Mouse (Mus musculus) forebrain, embryonic 14.5 days (tissue): ENCODE measurements around the gene Myb. TPM values are rescaled to one million over a fixed set of nuclear protein-coding genes. Genes with fewer than 3 reads are reported as not detected.
A peak's percentile ranks its signal among the peaks of the same experiment; 100 is the strongest.
"Not testable (repeated sequence)": the region's sequence is repeated elsewhere in the genome, so short reads cannot be mapped to it uniquely, and the experiment has no call there.

ENCODE experiments used
- ATAC-seq: fragments of 200-750 bp; cut with Nextera tagmentation; 2 replicates; pipeline ENCODE4 v1.8.0; 2017; ENCODE audit warnings: mild to moderate bottlenecking, moderate library complexity
- DNase-seq: peaks from one replicate; pipeline ENCODE4 v3.0.0-alpha.2; 2015; ENCODE audit warnings: low spot score
- H3K27ac ChIP-seq: fragments of 300-500 bp; sonication (generic); 2 replicates; pipeline ENCODE4 v1.5.1; 2014; ENCODE audit warnings: low read depth, mild to moderate bottlenecking, control low read depth, low read length, moderate library complexity
- H3K27me3 ChIP-seq: fragments of 300-500 bp; sonication (generic); replicated peaks from 2 replicates; pipeline ENCODE4 v1.6.1; 2014; ENCODE audit warnings: low read length, control low read depth, mixed read lengths; ENCODE audit not compliant: control insufficient read depth, insufficient read depth
- H3K36me3 ChIP-seq: fragments of 300-500 bp; sonication (generic); 2 replicates; pipeline ENCODE4 v1.6.1; 2014; ENCODE audit warnings: low read length, control low read depth; ENCODE audit not compliant: control insufficient read depth, insufficient read depth
- H3K4me1 ChIP-seq: fragments of 300-500 bp; sonication (generic); 2 replicates; pipeline ENCODE4 v1.6.1; 2014; ENCODE audit warnings: antibody characterized with exemption, low read length, control low read depth; ENCODE audit not compliant: control insufficient read depth, insufficient read depth
- H3K4me2 ChIP-seq: fragments of 300-500 bp; sonication (generic); 2 replicates; pipeline ENCODE4 v1.6.1; 2014; ENCODE audit warnings: mild to moderate bottlenecking, control low read depth, low read length
- H3K4me3 ChIP-seq: fragments of 300-500 bp; sonication (generic); 2 replicates; pipeline ENCODE4 v1.5.1; 2014; ENCODE audit warnings: low read depth, low read length, control low read depth
- H3K9ac ChIP-seq: fragments of 300-500 bp; sonication (generic); 2 replicates; pipeline ENCODE4 v1.6.1; 2014; ENCODE audit warnings: mild to moderate bottlenecking, low read length, control low read depth, moderate library complexity
- H3K9me3 ChIP-seq: fragments of 300-500 bp; sonication (generic); replicated peaks from 2 replicates; pipeline ENCODE4 v1.6.1; 2016; ENCODE audit warnings: low read length, control low read depth, mixed read lengths; ENCODE audit not compliant: control insufficient read depth
- WGBS: fragments of 180-500 bp; shearing (Covaris S2); extraction: QIAGEN DNeasy Blood & Tissue Kit; methylation state at CpG from one replicate; pipeline ENCODE4 v1.1.7; 2014; 5-methylcytosine and 5-hydroxymethylcytosine counted together
- polyA plus RNA-seq: library from polyadenylated mRNA; unstranded; fragments of >200 nt; fragmentation: Nextera tagmentation; extraction: Ambion mirVana; gene quantifications from 2 replicates; pipeline ENCODE4 v1.2.1, GENCODE M21; 2014

The Myb gene
- polyA plus RNA-seq, 1 experiment from 2014 or later = 2.6 TPM

DNA sequence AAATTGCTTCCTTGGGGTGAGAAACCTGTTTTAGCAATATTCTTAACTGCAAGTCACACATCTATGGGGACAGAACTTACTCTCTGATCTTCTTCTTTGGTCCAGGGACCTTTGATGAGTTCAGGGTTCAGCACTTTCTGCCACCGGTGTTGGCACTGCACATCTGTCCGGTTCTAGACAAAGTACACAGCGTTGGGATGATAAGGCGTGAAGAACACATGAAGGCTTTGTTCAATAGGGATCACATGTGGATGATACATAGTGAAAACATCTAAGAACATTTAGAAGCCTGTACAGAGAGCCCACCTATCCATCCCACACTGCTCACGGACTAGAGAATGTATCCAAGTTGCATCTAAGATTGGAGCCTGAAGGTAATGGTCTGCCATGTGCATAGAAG is 8.0 kb downstream of the Myb start:
- H3K27me3 ChIP-seq = peaks cover 1% of the 10 kb centered on the region; the same call in 1 of the 2 replicates
- no peak for DNase-seq
- no peak overlapping the region for H3K27ac ChIP-seq
- no peaks in the 10 kb centered on the region for H3K4me1 ChIP-seq
- H3K9ac ChIP-seq = no peak overlapping the region
- 96% methylated on average over 5 of the region's 5 CpGs for WGBS
- no peak overlapping the region for H3K4me2 ChIP-seq
- no peak overlapping the region for H3K4me3 ChIP-seq
- no peak for ATAC-seq
- H3K36me3 ChIP-seq = peaks cover 23% of the 10 kb centered on the region
- no peaks in the 10 kb centered on the region for H3K9me3 ChIP-seq

- Histone ChIP-seq H3K9ac (no peak overlapping the region), H3K4me2 (no peak overlapping the region), H3K27me3 (no peaks in the 10 kb centered on the region), H3K4me3 (no peak overlapping the region), H3K36me3 (peaks cover 23% of the 10 kb centered on the region), H3K27ac (no peak overlapping the region), H3K9me3 (no peaks in the 10 kb centered on the region), H3K4me1 (no peaks in the 10 kb centered on the region)
- ATAC-seq (no peak), DNase-seq (no peak)
These were observed 9.5 kb downstream of the Myb start for GRCm38 (mm10) chr10:21151320-21151719.

DNA sequence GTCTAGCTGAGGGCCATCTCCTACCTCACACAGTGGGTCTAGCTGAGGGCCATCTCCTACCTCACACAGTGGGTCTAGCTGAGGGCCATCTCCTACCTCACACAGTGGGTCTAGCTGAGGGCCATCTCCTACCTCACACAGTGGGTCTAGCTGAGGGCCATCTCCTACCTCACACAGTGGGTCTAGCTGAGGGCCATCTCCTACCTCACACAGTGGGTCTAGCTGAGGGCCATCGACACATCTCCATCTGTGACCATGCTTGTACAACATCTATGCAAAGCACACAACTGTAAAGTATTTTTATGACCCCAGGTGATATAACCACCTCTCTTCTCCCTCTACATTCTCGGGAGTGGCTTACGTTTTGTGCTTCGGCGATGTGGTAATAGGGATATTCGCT is 10.8 kb downstream of the Myb start:
- ATAC-seq, DNase-seq, H3K9ac ChIP-seq, H3K9me3 ChIP-seq, H3K27me3 ChIP-seq, H3K4me2 ChIP-seq, H3K4me1 ChIP-seq, H3K4me3 ChIP-seq, H3K27ac ChIP-seq: not testable (repeated sequence)
- WGBS = 94% methylated on average over 6 of the region's 6 CpGs
- H3K36me3 ChIP-seq = peaks cover 23% of the 10 kb centered on the region

DNA sequence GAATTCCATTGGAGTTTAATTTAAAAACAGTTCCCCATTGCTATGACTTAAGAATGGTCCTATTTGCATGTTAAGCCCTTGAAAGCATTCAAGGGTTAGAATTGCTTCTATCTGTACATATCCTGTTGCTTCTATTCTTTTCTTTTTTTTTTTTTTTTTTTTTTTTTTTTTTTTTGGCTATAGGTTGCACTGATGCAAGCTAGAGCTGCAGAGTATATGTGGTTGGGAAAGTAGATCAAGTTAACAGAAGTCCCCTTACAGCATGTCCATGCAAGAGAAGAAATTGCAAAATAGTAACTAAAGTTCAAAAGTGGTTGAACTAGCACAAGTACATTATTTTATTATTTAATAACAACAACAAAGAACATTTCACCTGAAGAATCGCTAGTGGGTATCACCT is 14.1 kb downstream of the Myb start:
- H3K9ac ChIP-seq = no peak overlapping the region
- 100% methylated on average over 1 of the region's 1 CpGs for WGBS
- no peak overlapping the region for H3K4me3 ChIP-seq
- H3K27me3 ChIP-seq = no peaks in the 10 kb centered on the region
- ATAC-seq = no peak
- H3K36me3 ChIP-seq = peaks cover 14% of the 10 kb centered on the region
- H3K4me1 ChIP-seq = 0 out of 2 replicates have a peak, but pooled peaks cover 6% of the 10 kb centered on the region
- no peak overlapping the region for H3K27ac ChIP-seq
- no peak for DNase-seq
- H3K4me2 ChIP-seq = no peak overlapping the region
- H3K9me3 ChIP-seq = no peaks in the 10 kb centered on the region

GRCm38 (mm10) chr10:21146263-21146662 is 14.5 kb downstream of the Myb start:
- no peaks in the 10 kb centered on the region for H3K27me3 ChIP-seq
- no peak overlapping the region for H3K4me3 ChIP-seq
- H3K4me2 ChIP-seq = no peak overlapping the region
- H3K4me1 ChIP-seq = 0 out of 2 replicates have a peak, but pooled peaks cover 6% of the 10 kb centered on the region
- peaks cover 18% of the 10 kb centered on the region for H3K36me3 ChIP-seq
- no peak for ATAC-seq
- H3K9me3 ChIP-seq = no peaks in the 10 kb centered on the region
- no peak overlapping the region for H3K9ac ChIP-seq
- WGBS = 78% methylated on average over 2 of the region's 2 CpGs
- no peak overlapping the region for H3K27ac ChIP-seq
- DNase-seq = no peak

DNA sequence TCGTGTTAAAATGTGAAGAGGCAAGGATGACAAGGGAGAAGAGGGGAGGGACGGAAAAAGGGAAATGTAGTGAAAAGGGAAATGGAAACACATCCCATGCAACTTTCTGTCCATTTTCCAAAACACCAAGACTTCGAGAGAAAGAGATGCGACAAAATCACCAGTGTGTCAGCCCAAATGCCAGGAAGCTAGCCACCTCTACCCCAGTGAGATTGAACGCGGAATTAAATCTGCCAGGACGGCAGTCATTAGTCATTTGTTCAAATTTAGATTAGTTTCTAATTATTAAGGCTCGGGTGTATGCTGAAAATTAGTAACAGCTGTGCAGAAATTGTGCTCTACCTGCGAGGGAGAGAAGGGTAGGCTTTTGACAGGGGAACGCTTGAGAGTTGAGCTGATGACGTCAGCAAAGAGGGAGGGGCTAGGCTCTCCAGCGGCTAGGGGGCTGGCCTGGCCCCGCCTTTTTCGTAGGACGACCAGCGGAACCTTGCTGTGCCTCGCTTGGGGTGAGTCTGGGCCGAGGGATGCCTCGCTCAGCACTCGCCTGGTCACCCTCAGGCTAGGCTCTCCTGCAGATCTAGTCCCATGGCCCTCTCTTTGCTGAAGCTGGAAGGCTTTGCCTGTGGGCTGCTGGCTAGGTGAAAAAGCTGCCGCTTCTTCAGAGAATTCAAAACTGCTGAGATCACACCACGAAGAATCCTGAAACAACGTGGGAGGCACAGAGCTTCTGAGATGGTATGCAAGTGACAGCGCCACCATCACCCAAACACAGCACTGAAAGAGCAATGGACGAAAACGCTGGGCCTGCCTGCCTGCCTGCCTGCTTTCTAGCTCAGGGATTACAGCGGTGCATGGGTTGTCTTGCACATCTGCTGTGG is 15.9 kb downstream of the Myb start:
- Histone ChIP-seq H3K4me3 (peak overlapping the region; percentile 38), H3K9me3 (no peaks in the 10 kb centered on the region), H3K27me3 (no peaks in the 10 kb centered on the region), H3K4me2 (peak overlapping the region; percentile 56), H3K9ac (peak overlapping the region; percentile 59), H3K27ac (peak overlapping the region; percentile 30; the same call in 1 of the 2 replicates), H3K4me1 (0 out of 2 replicates have a peak, but pooled peaks cover 6% of the 10 kb centered on the region), H3K36me3 (peaks cover 19% of the 10 kb centered on the region)
- ATAC-seq (peak; percentile 94), DNase-seq (peak; percentile 84)
- 21% methylated on average over 27 of the region's 27 CpGs for WGBS

GRCm38 (mm10) chr10:21135297-21135696 is 25.5 kb downstream of the Myb start:
- DNase-seq (no peak), ATAC-seq (no peak)
- Histone ChIP-seq H3K27ac (no peak overlapping the region), H3K4me1 (no peaks in the 10 kb centered on the region), H3K4me3 (no peak overlapping the region), H3K36me3 (peaks cover 6% of the 10 kb centered on the region), H3K27me3 (no peaks in the 10 kb centered on the region), H3K9ac (no peak overlapping the region), H3K4me2 (no peak overlapping the region), H3K9me3 (no peaks in the 10 kb centered on the region)
- WGBS = 96% methylated on average over 8 of the region's 8 CpGs

DNA sequence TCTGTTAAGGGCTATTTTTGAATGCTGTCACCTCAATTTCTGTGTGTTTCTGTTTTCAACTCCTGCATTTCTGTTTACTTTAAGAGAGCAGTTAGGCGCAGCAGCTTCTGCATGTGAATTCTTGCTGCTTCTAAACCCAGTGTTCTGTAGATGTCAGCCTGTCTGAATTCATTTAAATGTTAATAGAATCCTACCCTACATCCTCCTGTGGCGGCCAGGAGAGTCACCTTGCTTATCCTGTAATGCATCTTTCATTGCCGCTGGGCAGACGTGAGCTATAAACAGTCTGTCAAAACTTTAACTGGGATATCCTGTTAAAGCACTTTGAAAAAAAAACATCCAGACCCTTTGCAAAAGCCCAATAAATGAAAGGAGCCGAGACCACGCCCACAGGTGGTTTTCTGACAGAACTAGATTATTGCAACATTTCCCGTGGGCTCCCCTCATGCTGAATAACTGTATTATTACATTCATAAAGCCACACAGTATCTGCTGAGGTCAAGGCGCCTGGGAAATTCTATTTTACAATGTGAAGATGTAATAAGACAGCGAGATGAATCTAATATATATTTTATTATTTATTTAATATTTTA is 29.8 kb downstream of the Myb start:
- H3K4me3 ChIP-seq = no peak overlapping the region
- no peak overlapping the region for H3K9ac ChIP-seq
- H3K4me1 ChIP-seq = no peaks in the 10 kb centered on the region
- DNase-seq (no peak), ATAC-seq (no peak)
- no peak overlapping the region for H3K27ac ChIP-seq
- WGBS = 55% methylated on average over 9 of the region's 9 CpGs
- H3K4me2 ChIP-seq = no peak overlapping the region
- no peaks in the 10 kb centered on the region; the same call in 1 of the 2 replicates for H3K36me3 ChIP-seq
- H3K27me3 ChIP-seq = no peaks in the 10 kb centered on the region
- no peaks in the 10 kb centered on the region for H3K9me3 ChIP-seq

- WGBS = 86% methylated on average over 5 of the region's 5 CpGs
- no peak for DNase-seq
- Histone ChIP-seq H3K27me3 (no peaks in the 10 kb centered on the region), H3K36me3 (no peaks in the 10 kb centered on the region; the same call in 1 of the 2 replicates), H3K4me3 (no peak overlapping the region), H3K9ac (no peak overlapping the region), H3K9me3 (no peaks in the 10 kb centered on the region), H3K4me1 (no peaks in the 10 kb centered on the region), H3K27ac (no peak overlapping the region), H3K4me2 (no peak overlapping the region)
- no peak for ATAC-seq
These were observed 32.6 kb downstream of the Myb start for GRCm38 (mm10) chr10:21128086-21128611.
